Mouse (Mus musculus): Measurements from ENCODE around the gene Itgad. TPM values are rescaled to one million over a fixed set of nuclear protein-coding genes. Genes with fewer than 3 reads are reported as not detected.
"Not testable (repeated sequence)": the region's sequence is repeated elsewhere in the genome, so short reads cannot be mapped to it uniquely, and the experiment has no call there.

Itgad gene
- total RNA-seq (2022) = 1 to 10 TPM in 1 of 4 experiments, under 1 TPM in 1, not detected in 2; 0.66 to 1.4 TPM

- DNase-seq (ENCODE audit: low spot score in 2 of 2) = no peak
These were observed at the start of gene Itgad for GRCm38 (mm10) chr7:128154076-128154475. Gene Itgad (plus strand): TSS chr7:128154376.

- DNase-seq (ENCODE audit: low spot score in 2 of 2) = peak in 1 of 2 experiments; percentile 12
These were observed 48.9 kb upstream of the Itgad start for GRCm38 (mm10) chr7:128105246-128105645.

DNA sequence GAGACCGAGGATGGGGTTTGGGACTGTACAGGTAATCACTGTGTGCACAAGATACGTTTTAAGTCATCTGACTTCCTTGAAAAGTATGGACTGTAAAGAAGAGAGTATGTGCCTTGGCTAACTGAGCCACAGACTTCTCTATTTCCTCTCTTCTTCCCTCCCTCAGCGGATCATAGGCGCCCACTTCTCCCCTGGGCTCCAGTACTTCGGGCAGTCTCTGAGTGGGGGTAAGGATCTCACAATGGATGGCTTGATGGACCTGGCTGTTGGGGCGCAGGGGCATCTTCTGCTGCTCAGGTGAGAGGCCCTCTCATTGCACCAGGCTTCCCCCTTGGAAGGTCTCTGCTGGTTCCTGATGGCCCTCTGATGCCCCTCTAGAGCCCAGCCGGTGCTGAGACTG is 46.7 kb upstream of the Itgad start:
- no peak for DNase-seq (ENCODE audit: low spot score in 2 of 2)

DNA sequence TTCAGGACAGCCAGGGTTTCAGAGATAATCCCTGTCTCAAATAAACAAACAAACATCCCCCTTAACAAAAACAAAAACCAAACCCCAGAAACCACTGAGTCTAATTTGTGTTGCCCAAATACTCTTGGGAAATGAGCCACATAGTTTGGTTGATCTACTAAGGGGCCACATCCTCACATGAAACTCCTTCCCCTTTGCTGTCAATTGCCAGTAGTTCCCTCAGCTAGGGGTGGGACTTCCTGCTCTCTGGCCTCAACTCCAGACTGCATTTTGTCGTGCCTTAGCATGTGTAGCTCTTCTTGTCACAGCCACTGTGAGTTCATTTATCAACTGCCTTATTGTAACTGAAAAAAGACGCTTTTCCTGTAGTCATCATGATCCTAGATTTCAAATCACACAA is 43.9 kb upstream of the Itgad start:
- DNase-seq (ENCODE audit: low spot score in 2 of 2) = no peak

DNA sequence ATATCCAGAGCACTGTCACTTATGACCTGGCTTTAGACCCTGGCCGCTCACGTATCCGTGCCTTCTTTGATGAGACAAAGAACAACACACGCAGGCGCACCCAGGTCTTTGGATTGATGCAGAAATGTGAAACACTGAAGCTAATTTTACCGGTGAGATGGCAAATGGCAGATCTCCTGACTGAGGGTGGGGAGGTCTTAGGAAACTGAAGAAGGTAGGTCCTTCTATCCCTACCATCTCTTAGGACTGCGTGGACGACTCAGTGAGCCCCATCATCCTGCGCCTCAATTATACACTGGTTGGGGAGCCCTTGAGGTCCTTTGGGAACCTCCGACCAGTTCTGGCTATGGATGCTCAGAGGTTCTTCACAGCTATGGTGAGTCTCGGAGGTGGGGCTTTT is 42.0 kb upstream of the Itgad start:
- DNase-seq (ENCODE audit: low spot score in 2 of 2) = no peak

- DNase-seq (ENCODE audit: low spot score in 2 of 2) = no peak
These were observed 39.6 kb upstream of the Itgad start for GRCm38 (mm10) chr7:128114371-128115105.

- DNase-seq (ENCODE audit: low spot score in 2 of 2) = no peak
These were observed 38.8 kb upstream of the Itgad start for GRCm38 (mm10) chr7:128115211-128115958.

- no peak for DNase-seq (ENCODE audit: low spot score in 2 of 2)
These were observed 37.8 kb upstream of the Itgad start for GRCm38 (mm10) chr7:128116396-128116795.

DNA sequence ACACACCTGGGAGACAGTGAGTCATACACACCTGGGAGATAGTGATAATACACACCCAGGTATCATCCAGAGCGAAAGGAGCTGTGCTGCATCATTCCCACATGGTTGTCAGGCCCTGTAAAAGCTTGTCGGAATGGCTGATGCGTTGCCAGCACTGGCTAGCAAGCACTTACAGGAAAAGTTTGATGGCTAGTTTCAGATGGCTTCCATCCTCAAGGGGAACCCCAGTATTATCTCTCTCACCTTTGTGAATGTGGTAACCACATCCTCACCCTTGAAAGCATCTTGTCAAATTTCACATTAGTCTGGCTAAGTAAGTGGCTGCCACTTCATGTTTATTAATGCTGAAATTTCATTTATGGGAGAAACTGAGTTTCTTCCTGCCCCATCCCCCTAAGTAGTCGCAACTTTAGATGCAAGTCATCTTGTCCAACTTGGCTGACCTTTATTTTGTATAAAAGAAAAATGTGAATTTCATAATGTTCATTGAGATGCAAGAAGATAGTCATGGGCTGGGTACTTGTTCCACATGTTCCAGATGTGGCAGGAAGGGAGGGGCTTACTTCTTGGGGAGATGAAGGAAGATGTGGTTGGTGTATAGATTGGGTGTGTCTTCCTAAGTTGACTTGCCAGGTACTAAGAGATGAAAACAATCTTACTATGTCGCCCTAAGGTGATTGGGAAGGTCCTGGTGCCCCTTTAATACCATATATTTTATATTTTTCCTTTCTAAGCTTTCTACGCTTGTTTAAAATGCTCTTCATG is 34.3 kb upstream of the Itgad start:
- DNase-seq (ENCODE audit: low spot score in 2 of 2) = no peak

GRCm38 (mm10) chr7:128128741-128129720 is 25.1 kb upstream of the Itgad start, which contains the start of gene Itgax:
Gene Itgax (plus strand): TSS chr7:128129547.
- DNase-seq (ENCODE audit: low spot score in 2 of 2) = no peak

- no peak for DNase-seq (ENCODE audit: low spot score in 2 of 2)
These were observed 22.0 kb upstream of the Itgad start for GRCm38 (mm10) chr7:128132148-128132547.

- no peak for DNase-seq (ENCODE audit: low spot score in 2 of 2)
These were observed 20.6 kb upstream of the Itgad start for GRCm38 (mm10) chr7:128133596-128133995.

DNA sequence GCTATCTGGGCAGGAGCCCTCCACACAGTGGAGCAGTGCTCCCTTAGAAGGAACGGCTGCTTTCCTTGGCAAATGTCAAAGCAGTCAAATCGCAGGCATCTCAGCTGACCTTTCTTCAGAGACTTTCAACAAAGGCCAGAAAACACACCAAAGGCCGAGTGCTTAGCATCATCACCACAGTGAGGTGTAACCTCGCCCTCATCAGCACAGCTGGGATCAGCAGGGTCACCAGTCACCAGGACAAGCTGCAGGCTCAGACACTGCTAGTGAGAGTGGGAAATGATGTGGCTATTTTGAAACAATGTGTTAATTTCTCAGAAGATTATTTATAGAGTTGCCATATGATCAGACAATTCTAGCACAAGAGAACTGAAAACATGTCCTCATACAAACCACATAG is 17.2 kb upstream of the Itgad start:
- DNase-seq (ENCODE audit: low spot score in 2 of 2) = no peak

- no peak for DNase-seq (ENCODE audit: low spot score in 2 of 2)
These were observed 14.6 kb upstream of the Itgad start for GRCm38 (mm10) chr7:128139611-128140010.

DNA sequence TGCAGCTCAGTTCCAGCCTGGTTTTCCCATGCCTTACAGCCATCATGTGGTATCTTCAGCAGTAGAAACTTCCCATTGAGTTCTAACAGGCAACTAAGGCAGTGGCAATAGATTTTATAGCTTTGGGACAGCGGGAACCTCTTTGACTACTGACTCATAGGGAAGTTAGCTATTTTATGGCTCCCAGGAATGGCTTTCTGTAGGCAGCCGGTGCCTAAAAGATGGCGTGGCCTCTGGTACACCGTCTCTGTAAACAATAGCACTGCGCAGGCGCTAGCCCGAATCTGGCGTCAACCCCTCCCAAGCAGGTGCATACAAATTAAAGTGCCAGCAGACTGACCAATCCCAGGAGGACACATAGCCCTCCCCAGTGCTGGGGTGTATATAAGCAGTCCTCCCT is 3.2 kb upstream of the Itgad start:
- DNase-seq (ENCODE audit: low spot score in 2 of 2) = no peak

DNA sequence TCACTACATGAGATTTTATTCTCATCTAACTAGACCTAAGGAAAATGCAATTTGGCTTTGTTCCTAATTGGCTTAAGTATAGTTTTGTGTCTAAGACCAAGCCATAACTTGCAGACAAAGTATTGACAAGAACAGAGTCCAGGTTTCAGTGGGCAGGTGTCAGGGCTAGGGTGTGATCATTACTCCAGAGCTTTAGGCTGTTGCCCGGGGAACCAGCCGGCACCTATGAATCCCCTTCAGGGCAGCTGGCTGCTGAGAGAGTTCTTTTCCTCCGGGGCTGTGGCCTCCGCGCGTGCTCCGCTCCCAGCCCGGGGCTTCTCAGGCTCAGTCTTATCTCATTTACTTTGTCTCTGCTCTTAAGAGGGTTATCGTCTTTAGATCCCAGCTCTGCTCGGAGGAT is 748 bp downstream of the Itgad start:
- no peak for DNase-seq (ENCODE audit: low spot score in 2 of 2)

DNA sequence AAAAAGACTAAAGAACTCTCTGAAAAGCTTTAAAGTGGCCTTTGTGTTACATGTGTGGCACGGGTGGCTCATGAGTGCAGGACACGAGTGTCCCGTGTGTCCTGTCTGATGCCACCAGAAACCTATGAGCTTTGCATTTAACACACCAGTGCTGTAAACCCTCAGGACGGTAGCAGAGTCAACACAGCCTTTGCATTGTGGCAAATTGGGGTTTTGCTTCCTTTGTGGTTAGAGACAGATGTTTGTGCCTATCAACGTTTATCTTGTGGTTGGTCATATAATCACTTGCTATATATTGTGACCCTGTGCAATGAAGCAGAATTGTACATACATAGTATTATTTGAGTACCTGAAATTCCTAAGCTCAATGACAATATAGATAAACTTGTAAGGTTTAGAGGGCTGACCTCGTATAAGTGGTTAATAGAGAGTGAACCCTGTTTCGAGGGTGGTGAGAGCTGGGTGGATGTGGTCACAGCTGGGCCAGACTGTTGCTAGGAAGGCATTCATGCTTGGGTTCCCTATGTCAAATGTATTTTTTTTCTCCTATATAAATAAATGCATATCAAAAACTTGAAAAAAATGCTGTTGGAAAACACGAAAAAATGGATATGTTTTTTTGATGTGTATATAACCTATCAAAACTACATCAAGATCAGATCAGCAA is 4.6 kb downstream of the Itgad start:
- not testable (repeated sequence) for DNase-seq (ENCODE audit: low spot score in 2 of 2)

DNA sequence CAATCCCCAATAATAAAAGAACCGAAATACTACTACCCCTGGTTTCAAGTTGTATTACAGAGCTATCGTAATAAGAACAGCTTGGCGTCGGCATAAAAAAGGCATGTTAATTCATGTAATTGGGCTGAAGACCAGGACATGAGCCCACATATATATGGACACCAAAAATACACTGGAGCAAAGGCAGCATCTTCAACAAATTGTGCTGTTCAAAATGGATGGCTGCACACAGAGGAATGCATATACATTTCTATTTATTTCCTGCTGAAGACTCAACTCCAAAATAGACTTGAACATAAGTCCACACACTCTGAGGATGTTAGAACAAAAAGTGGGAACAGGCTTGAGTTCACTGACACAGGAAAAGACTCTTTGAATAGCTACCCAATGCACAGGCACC is 9.8 kb downstream of the Itgad start:
- DNase-seq (ENCODE audit: low spot score in 2 of 2) = no peak

GRCm38 (mm10) chr7:128166391-128166790 is 12.2 kb downstream of the Itgad start:
- no peak for DNase-seq (ENCODE audit: low spot score in 2 of 2)

- DNase-seq (ENCODE audit: low spot score in 2 of 2) = no peak
These were observed 15.8 kb downstream of the Itgad start for GRCm38 (mm10) chr7:128169996-128170395.
